Mouse (Mus musculus): ENCODE results near the gene Nmt1.

Gene Nmt1

DNA sequence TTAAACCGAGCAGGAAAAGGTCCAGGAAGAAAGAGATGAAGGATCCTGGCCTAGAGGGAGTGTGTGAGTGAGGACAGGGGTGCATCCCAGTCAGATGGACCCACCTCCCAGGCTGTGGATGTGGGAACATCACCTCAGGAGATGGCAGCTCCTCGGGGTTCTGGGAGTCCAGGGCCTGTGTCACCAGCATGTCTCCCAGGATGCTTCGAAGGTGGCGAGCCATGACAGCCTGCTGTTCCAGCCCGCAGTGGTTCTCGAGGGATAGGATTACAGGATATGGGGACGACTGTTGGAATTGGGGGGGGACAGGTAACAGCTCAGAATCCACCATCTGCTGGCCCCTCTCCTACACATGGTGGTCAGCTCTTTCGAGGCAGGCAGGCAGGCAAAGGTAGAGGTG lies 48.6 kb downstream of the Nmt1 start:
- DNase-seq (ENCODE audit: low spot score in 2 of 2), result no peak

DNA sequence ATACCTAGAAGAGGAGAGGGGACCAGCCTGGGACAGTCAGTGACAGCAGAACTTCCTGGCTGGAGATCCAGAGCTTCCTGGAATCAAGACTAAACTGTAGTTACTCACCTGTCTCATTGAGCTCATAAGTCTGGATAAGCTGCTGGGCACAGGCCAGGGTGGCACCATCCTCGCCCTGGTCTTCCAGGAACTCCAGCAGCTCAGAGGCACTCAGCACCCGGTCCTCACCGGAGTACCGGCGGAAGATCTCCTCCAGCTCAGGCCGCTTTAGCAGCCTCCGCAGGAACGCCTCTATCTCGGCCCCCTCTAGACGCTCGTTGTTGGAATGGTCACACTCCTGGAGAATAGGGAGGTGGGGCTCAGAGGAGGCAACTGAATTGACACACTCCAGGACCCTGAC lies 50.1 kb downstream of the Nmt1 start:
- no peak for DNase-seq (ENCODE audit: low spot score in 2 of 2)

GRCm38 (mm10) chr11:103080323-103081091 lies 52.5 kb downstream of the Nmt1 start:
- no peak for DNase-seq (ENCODE audit: low spot score in 2 of 2)

DNA sequence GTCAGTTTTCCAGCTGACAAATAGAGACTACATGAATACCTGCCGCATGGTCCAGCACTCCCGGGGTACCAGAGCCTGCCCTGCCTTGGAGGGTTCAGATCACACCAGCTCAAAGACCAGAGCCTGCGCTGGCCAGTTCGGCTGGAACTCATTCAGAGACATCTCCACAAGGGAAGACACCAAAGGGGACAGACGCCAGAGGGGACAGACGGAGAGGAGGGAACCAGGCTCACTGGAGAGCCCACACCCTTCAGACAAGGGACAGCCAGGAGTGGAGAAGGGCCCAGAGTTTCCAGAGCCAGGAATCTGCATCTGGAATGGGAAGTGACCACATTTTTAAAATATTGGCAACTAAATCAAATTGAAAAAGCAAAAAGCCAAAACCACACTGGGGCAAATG lies 53.6 kb downstream of the Nmt1 start:
- DNase-seq (ENCODE audit: low spot score in 2 of 2), result no peak

- DNase-seq (ENCODE audit: low spot score in 2 of 2), result no peak
These were observed 65.3 kb downstream of the Nmt1 start for GRCm38 (mm10) chr11:103093306-103093705.

GRCm38 (mm10) chr11:103093862-103094833 lies 66.2 kb downstream of the Nmt1 start:
- peak in 1 of 2 experiments; percentile 60 for DNase-seq (ENCODE audit: low spot score in 2 of 2)

GRCm38 (mm10) chr11:103095107-103095670 lies 67.2 kb downstream of the Nmt1 start:
- DNase-seq (ENCODE audit: low spot score in 2 of 2), result no peak

- no peak for DNase-seq (ENCODE audit: low spot score in 2 of 2)
These were observed 67.8 kb downstream of the Nmt1 start for GRCm38 (mm10) chr11:103095801-103096200.

- DNase-seq (ENCODE audit: low spot score in 2 of 2), result no peak
These were observed 69.2 kb downstream of the Nmt1 start for GRCm38 (mm10) chr11:103096979-103097894.

- peak in 1 of 2 experiments; percentile 23 for DNase-seq (ENCODE audit: low spot score in 2 of 2)
These were observed 70.7 kb downstream of the Nmt1 start for GRCm38 (mm10) chr11:103098531-103099190.

DNA sequence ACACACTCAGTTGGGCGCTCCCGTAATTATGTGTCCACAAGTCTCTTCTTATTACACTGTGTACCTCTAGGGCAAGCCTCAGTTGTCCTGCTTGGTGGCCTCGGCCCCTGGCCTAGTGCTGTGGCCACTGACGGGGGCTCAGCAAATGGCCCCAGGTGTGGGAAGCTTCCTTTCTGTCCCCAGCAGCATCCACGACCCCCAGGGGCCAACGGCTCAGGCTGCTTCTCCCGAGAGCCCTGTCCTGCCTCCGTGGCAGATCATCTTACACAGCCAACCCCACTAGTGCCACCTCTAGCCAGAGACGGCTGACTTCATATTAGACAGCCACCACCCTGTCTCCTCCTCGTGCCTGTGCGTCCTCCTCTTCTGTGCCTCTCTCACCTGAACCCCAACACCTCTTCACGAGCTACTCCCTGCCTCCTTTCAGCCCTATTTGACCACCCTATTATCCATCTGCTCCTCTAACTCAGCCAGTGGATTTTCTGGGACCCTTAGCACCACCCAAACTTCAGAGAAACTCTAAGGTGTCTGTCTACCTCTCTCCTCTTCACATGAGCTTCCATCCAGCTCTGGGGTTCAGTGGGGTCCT lies 71.5 kb downstream of the Nmt1 start:
- no peak for DNase-seq (ENCODE audit: low spot score in 2 of 2)

DNA sequence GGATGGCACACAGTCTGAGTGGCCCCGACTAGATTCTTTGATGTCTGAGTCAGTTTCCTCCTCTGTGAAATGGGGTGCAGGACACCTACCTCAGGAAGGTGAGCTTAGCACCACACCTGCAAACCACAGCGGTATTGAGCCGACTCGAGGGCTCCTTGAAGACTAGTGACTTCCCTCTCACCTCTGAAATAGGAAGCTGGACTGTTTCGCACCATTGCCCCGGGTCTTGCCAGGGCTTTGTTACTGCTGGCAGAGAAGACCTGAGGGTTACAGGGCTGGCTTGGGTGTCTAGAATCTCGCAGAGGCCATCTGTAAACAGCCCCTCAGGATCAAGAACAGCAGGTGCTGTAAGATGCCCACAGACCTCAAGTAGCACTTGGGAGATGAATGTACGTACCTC lies 72.4 kb downstream of the Nmt1 start:
- no peak for DNase-seq (ENCODE audit: low spot score in 2 of 2)

DNA sequence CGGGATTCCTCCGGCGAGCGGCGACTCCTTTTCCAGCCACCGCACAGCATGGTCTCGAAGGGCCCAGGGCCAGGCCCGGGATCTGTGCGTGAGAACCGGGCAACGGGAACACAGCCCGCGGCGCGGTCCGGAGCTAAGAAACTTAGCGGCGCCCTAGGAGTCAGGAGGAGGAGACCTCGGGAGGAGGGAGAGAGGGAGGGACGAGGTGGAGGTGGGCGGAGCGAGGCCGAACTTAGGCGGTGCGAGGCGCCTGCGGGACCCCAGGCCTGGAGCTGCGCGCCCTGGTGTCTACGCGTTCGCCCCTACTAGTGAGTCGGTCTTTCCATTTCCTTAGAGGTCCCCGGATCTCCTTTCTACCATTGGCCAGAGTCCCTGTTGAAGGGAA lies 73.5 kb downstream of the Nmt1 start, which contains the start of the genes Plcd3 and Acbd4:
TSS of gene Plcd3 (minus strand) at position 178 of the 385 bp plus-strand sequence.
TSS of gene Acbd4 (plus strand) at position 202 of the 385 bp plus-strand sequence.
- peak; percentile 90 for DNase-seq (ENCODE audit: low spot score in 2 of 2)

GRCm38 (mm10) chr11:103101866-103102501 lies 74.0 kb downstream of the Nmt1 start:
- peak; percentile 84 to 85 for DNase-seq (ENCODE audit: low spot score in 2 of 2)

GRCm38 (mm10) chr11:103102725-103103349 lies 74.8 kb downstream of the Nmt1 start:
- peak; percentile 97 to 98 for DNase-seq (ENCODE audit: low spot score in 2 of 2)

DNA sequence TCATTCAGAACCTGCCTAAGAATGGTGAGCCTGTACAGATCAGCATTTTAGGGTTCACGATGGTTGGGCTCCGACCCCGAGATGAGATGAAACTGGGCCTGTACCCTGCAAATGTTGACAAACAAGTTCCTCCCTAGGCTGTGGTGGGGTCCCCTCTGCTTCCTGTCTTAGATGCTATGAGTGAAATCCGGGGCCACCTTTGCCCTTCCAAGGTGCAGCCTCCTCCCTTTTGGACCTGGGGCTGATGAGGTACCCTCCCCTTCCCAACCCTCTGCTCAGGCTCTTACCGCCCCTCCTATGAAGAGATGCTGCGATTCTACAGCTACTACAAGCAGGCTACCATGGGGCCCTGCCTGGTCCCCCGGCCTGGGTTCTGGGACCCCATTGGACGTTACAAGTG lies 75.6 kb downstream of the Nmt1 start:
- DNase-seq (ENCODE audit: low spot score in 2 of 2), result no peak

DNA sequence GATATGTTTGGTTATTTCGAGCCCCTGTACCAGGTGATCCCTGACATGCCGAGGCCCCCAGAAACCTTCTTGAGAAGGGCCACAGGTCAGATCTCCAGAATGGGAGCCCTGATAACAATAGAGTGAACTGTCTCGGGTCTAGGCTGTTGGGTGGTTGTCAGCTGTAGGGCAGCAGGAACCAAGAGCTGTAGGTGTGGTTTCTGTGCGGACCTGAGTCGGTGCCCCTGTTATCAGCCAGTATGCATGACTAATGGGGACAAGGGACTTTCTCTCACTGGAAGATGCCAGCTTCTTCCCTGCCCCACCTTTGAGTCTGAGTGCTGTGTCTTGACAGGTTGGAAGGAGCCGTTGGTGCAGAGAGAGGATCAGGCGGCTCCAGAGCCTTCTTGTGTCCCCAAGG lies 76.5 kb downstream of the Nmt1 start:
- DNase-seq (ENCODE audit: low spot score in 2 of 2), result no peak

- no peak for DNase-seq (ENCODE audit: low spot score in 2 of 2)
These were observed 77.3 kb downstream of the Nmt1 start for GRCm38 (mm10) chr11:103105180-103105725.

DNA sequence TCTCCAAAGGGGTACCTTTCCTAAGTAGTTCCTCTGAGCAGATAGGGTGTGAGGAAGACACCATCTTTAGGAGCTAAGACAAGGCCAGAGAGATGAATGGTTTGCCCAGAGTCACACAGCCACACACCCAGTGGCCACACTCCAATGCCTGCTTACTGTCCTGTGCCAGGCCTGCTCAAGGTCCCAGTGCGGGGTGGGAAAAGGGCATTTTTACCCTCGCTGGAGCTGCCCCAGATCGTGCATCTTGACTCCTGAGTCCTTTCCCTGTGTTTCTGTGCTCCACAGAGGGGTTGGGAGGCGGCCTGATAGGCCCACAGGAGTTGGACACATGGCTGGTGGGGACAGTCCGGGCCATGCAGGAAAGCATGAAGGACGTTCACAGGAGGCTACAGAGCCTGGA lies 77.8 kb downstream of the Nmt1 start:
- DNase-seq (ENCODE audit: low spot score in 2 of 2), result no peak

Measured in heart, adult 9 months (tissue).